Mouse (Mus musculus): ENCODE data around the gene Grin3a. TPM values are rescaled to one million over a fixed set of nuclear protein-coding genes. Genes with fewer than 3 reads are reported as not detected.

The Grin3a gene
- polyA plus RNA-seq, 1 experiment from 2014 or later: 2.4 TPM

- no peaks in the 10 kb centered on the region for H3K4me1 ChIP-seq (ENCODE audit: control insufficient read depth, insufficient read depth, low read length)
- H3K9ac ChIP-seq (ENCODE audit: low read depth, low read length): no peak overlapping the region
- H3K9me3 ChIP-seq (replicated peaks; ENCODE audit: control insufficient read depth, low read length): no peaks in the 10 kb centered on the region
- H3K4me2 ChIP-seq: no peak overlapping the region
- 89% methylated on average over 2 of the region's 2 CpGs for WGBS (ENCODE audit: insufficient replicate concordance)
- H3K36me3 ChIP-seq (ENCODE audit: control insufficient read depth, insufficient read depth, low read length): no peaks in the 10 kb centered on the region
- ATAC-seq (replicated peaks; ENCODE audit: insufficient number of reproducible peaks, low FRiP score, low TSS enrichment): no peak
- H3K27ac ChIP-seq (ENCODE audit: low read depth, low read length): no peak overlapping the region
- no peak overlapping the region for H3K4me3 ChIP-seq (ENCODE audit: low read depth, low read length)
- H3K27me3 ChIP-seq (ENCODE audit: control insufficient read depth, insufficient read depth, low read length): no peaks in the 10 kb centered on the region
Measured at GRCm38 (mm10) chr4:49723908-49724307, 121.6 kb downstream of the Grin3a start.

- H3K4me3 ChIP-seq (ENCODE audit: low read depth, low read length): no peak overlapping the region
- no peaks in the 10 kb centered on the region for H3K9me3 ChIP-seq (replicated peaks; ENCODE audit: control insufficient read depth, low read length)
- no peak overlapping the region for H3K9ac ChIP-seq (ENCODE audit: low read depth, low read length)
- no peak overlapping the region for H3K27ac ChIP-seq (ENCODE audit: low read depth, low read length)
- no peak overlapping the region for H3K4me2 ChIP-seq
- no peaks in the 10 kb centered on the region for H3K27me3 ChIP-seq (ENCODE audit: control insufficient read depth, insufficient read depth, low read length)
- ATAC-seq (replicated peaks; ENCODE audit: insufficient number of reproducible peaks, low FRiP score, low TSS enrichment): no peak
- H3K4me1 ChIP-seq (ENCODE audit: control insufficient read depth, insufficient read depth, low read length): no peaks in the 10 kb centered on the region
- no peaks in the 10 kb centered on the region for H3K36me3 ChIP-seq (ENCODE audit: control insufficient read depth, insufficient read depth, low read length)
- WGBS (ENCODE audit: insufficient replicate concordance): 74% methylated on average over 12 of the region's 12 CpGs
Measured at GRCm38 (mm10) chr4:49691405-49692194, 153.9 kb downstream of the Grin3a start.

- no peak for ATAC-seq (replicated peaks; ENCODE audit: insufficient number of reproducible peaks, low FRiP score, low TSS enrichment)
- Histone ChIP-seq H3K36me3 (ENCODE audit: control insufficient read depth, insufficient read depth, low read length) (no peaks in the 10 kb centered on the region), H3K27ac (ENCODE audit: low read depth, low read length) (no peak overlapping the region), H3K9ac (ENCODE audit: low read depth, low read length) (no peak overlapping the region), H3K4me1 (ENCODE audit: control insufficient read depth, insufficient read depth, low read length) (no peaks in the 10 kb centered on the region), H3K27me3 (ENCODE audit: control insufficient read depth, insufficient read depth, low read length) (no peaks in the 10 kb centered on the region), H3K9me3 (replicated peaks; ENCODE audit: control insufficient read depth, low read length) (no peaks in the 10 kb centered on the region), H3K4me2 (no peak overlapping the region), H3K4me3 (ENCODE audit: low read depth, low read length) (no peak overlapping the region)
- 25% methylated on average over 9 of the region's 9 CpGs for WGBS (ENCODE audit: insufficient replicate concordance)
Measured at GRCm38 (mm10) chr4:49688594-49689288, 156.8 kb downstream of the Grin3a start.

GRCm38 (mm10) chr4:49681812-49682211 is 163.7 kb downstream of the Grin3a start, which contains the start of gene Ppp3r2:
TSS of gene Ppp3r2 (minus strand) at chr4:49682024.
- no peak within 1 kb of the TSS for H3K9ac ChIP-seq (ENCODE audit: low read depth, low read length)
- no peak within 1 kb of the TSS for H3K4me2 ChIP-seq
- WGBS (ENCODE audit: insufficient replicate concordance): 72% methylated on average over 13 of the region's 13 CpGs
- no peaks in the 10 kb centered on the region for H3K36me3 ChIP-seq (ENCODE audit: control insufficient read depth, insufficient read depth, low read length)
- H3K4me1 ChIP-seq (ENCODE audit: control insufficient read depth, insufficient read depth, low read length): no peaks in the 10 kb centered on the region
- ATAC-seq (replicated peaks; ENCODE audit: insufficient number of reproducible peaks, low FRiP score, low TSS enrichment): no peak
- no peaks in the 10 kb centered on the region for H3K27me3 ChIP-seq (ENCODE audit: control insufficient read depth, insufficient read depth, low read length)
- no peak within 1 kb of the TSS for H3K4me3 ChIP-seq (ENCODE audit: low read depth, low read length)
- H3K9me3 ChIP-seq (replicated peaks; ENCODE audit: control insufficient read depth, low read length): no peaks in the 10 kb centered on the region
- no peak within 1 kb of the TSS for H3K27ac ChIP-seq (ENCODE audit: low read depth, low read length)

- WGBS (ENCODE audit: insufficient replicate concordance): 83% methylated on average over 11 of the region's 11 CpGs
- no peak overlapping the region for H3K9ac ChIP-seq (ENCODE audit: low read depth, low read length)
- no peak for ATAC-seq (replicated peaks; ENCODE audit: insufficient number of reproducible peaks, low FRiP score, low TSS enrichment)
- H3K9me3 ChIP-seq (replicated peaks; ENCODE audit: control insufficient read depth, low read length): no peaks in the 10 kb centered on the region
- H3K27ac ChIP-seq (ENCODE audit: low read depth, low read length): no peak overlapping the region
- H3K36me3 ChIP-seq (ENCODE audit: control insufficient read depth, insufficient read depth, low read length): no peaks in the 10 kb centered on the region
- H3K27me3 ChIP-seq (ENCODE audit: control insufficient read depth, insufficient read depth, low read length): no peaks in the 10 kb centered on the region
- H3K4me1 ChIP-seq (ENCODE audit: control insufficient read depth, insufficient read depth, low read length): peaks cover 2% of the 10 kb centered on the region; the same call in 1 of the 2 replicates
- no peak overlapping the region for H3K4me3 ChIP-seq (ENCODE audit: low read depth, low read length)
- H3K4me2 ChIP-seq: no peak overlapping the region
Measured at GRCm38 (mm10) chr4:49680171-49680875, 165.2 kb downstream of the Grin3a start.

GRCm38 (mm10) chr4:49676790-49677189 is 168.8 kb downstream of the Grin3a start:
- Histone ChIP-seq H3K9me3 (replicated peaks; ENCODE audit: control insufficient read depth, low read length) (no peaks in the 10 kb centered on the region), H3K4me2 (no peak overlapping the region), H3K27ac (ENCODE audit: low read depth, low read length) (no peak overlapping the region), H3K27me3 (ENCODE audit: control insufficient read depth, insufficient read depth, low read length) (no peaks in the 10 kb centered on the region), H3K4me1 (ENCODE audit: control insufficient read depth, insufficient read depth, low read length) (peaks cover 2% of the 10 kb centered on the region; the same call in 1 of the 2 replicates), H3K9ac (ENCODE audit: low read depth, low read length) (no peak overlapping the region), H3K36me3 (ENCODE audit: control insufficient read depth, insufficient read depth, low read length) (no peaks in the 10 kb centered on the region), H3K4me3 (ENCODE audit: low read depth, low read length) (no peak overlapping the region)
- WGBS (ENCODE audit: insufficient replicate concordance): 72% methylated on average over 7 of the region's 7 CpGs
- no peak for ATAC-seq (replicated peaks; ENCODE audit: insufficient number of reproducible peaks, low FRiP score, low TSS enrichment)

- Histone ChIP-seq H3K9ac (ENCODE audit: low read depth, low read length) (no peak overlapping the region), H3K27ac (ENCODE audit: low read depth, low read length) (no peak overlapping the region), H3K9me3 (replicated peaks; ENCODE audit: control insufficient read depth, low read length) (no peaks in the 10 kb centered on the region), H3K4me1 (ENCODE audit: control insufficient read depth, insufficient read depth, low read length) (peaks cover 2% of the 10 kb centered on the region; the same call in 1 of the 2 replicates), H3K4me2 (no peak overlapping the region), H3K36me3 (ENCODE audit: control insufficient read depth, insufficient read depth, low read length) (no peaks in the 10 kb centered on the region), H3K4me3 (ENCODE audit: low read depth, low read length) (no peak overlapping the region), H3K27me3 (ENCODE audit: control insufficient read depth, insufficient read depth, low read length) (no peaks in the 10 kb centered on the region)
- WGBS (ENCODE audit: insufficient replicate concordance): 65% methylated on average over 6 of the region's 6 CpGs
- ATAC-seq (replicated peaks; ENCODE audit: insufficient number of reproducible peaks, low FRiP score, low TSS enrichment): no peak
Measured at GRCm38 (mm10) chr4:49676071-49676470, 169.5 kb downstream of the Grin3a start.

GRCm38 (mm10) chr4:49664850-49665249 is 180.7 kb downstream of the Grin3a start:
- H3K4me3 ChIP-seq (ENCODE audit: low read depth, low read length): no peak overlapping the region
- no peaks in the 10 kb centered on the region for H3K4me1 ChIP-seq (ENCODE audit: control insufficient read depth, insufficient read depth, low read length)
- ATAC-seq (replicated peaks; ENCODE audit: insufficient number of reproducible peaks, low FRiP score, low TSS enrichment): no peak
- peaks cover 2% of the 10 kb centered on the region; the same call in 1 of the 2 replicates for H3K36me3 ChIP-seq (ENCODE audit: control insufficient read depth, insufficient read depth, low read length)
- no peaks in the 10 kb centered on the region for H3K27me3 ChIP-seq (ENCODE audit: control insufficient read depth, insufficient read depth, low read length)
- H3K4me2 ChIP-seq: no peak overlapping the region
- H3K9me3 ChIP-seq (replicated peaks; ENCODE audit: control insufficient read depth, low read length): no peaks in the 10 kb centered on the region
- no peak overlapping the region for H3K9ac ChIP-seq (ENCODE audit: low read depth, low read length)
- no peak overlapping the region for H3K27ac ChIP-seq (ENCODE audit: low read depth, low read length)
- 70% methylated on average over 5 of the region's 5 CpGs for WGBS (ENCODE audit: insufficient replicate concordance)

Measured in heart, embryonic 11.5 days (tissue).